Mouse (Mus musculus): ENCODE measurements around the gene Olfr347. TPM values are rescaled to one million over a fixed set of nuclear protein-coding genes. Genes with fewer than 3 reads are reported as not detected.

Gene Olfr347
- total RNA-seq (2022) = not detected

- DNase-seq (ENCODE audit: low spot score) = no peak
Observed at GRCm38 (mm10) chr2:36731602-36732001, at the start of gene Olfr347. Gene Olfr347 (plus strand): TSS chr2:36731902.

- no peak for DNase-seq (ENCODE audit: low spot score)
Observed at GRCm38 (mm10) chr2:36685488-36685887, 46.2 kb upstream of the Olfr347 start, which contains the start of gene Olfr346. Gene Olfr346 (plus strand): TSS chr2:36685788.

- DNase-seq (ENCODE audit: low spot score) = no peak
Observed at GRCm38 (mm10) chr2:36736226-36736625, 4.5 kb downstream of the Olfr347 start.

GRCm38 (mm10) chr2:36783976-36784375 lies 52.3 kb downstream of the Olfr347 start, which contains the start of gene Olfr348:
Gene Olfr348 (plus strand): TSS chr2:36784276.
- no peak for DNase-seq (ENCODE audit: low spot score)

Other genes starting within 250 kb of the Olfr347 start
- gene Olfr341, start 249.4 kb upstream of the Olfr347 start, total RNA-seq (2022) = not detected
- gene Olfr342, start 206.9 kb upstream of the Olfr347 start, total RNA-seq (2022) = not detected
- gene Olfr344, start 165.2 kb upstream of the Olfr347 start, total RNA-seq (2022) = under 1 TPM in 1 of 4 experiments, not detected in 3; 0.06 TPM
- not detected for gene Olfr345, start 91.9 kb upstream of the Olfr347 start, total RNA-seq (2022)
- not detected for gene Olfr346, start 46.1 kb upstream of the Olfr347 start, total RNA-seq (2022)
- gene Olfr348, start 52.4 kb downstream of the Olfr347 start, total RNA-seq (2022) = not detected
- not detected for gene Olfr50, start 58.6 kb downstream of the Olfr347 start, total RNA-seq (2022)
- not detected for gene Olfr3, start 85.1 kb downstream of the Olfr347 start, total RNA-seq (2022)
- not detected for gene Olfr350, start 114.4 kb downstream of the Olfr347 start, total RNA-seq (2022)
- gene Olfr351, start 130.8 kb downstream of the Olfr347 start, total RNA-seq (2022) = not detected
- gene Olfr352, start 136.6 kb downstream of the Olfr347 start, total RNA-seq (2022) = not detected
- gene Olfr353, start 161.0 kb downstream of the Olfr347 start, total RNA-seq (2022) = not detected
- gene Olfr354, start 173.8 kb downstream of the Olfr347 start, total RNA-seq (2022) = not detected
- not detected for gene Olfr355, start 197.0 kb downstream of the Olfr347 start, total RNA-seq (2022)
- gene Olfr356, start 205.2 kb downstream of the Olfr347 start, total RNA-seq (2022) = not detected